Mouse (Mus musculus): ENCODE data around the gene Sh3bgrl. TPM values are rescaled to one million over a fixed set of nuclear protein-coding genes. Genes with fewer than 3 reads are reported as not detected.

Gene Sh3bgrl
- total and polyA plus RNA-seq, 3 experiments, result 3.1 to 158 (median 99.8) TPM

Other genes starting within 250 kb of the Sh3bgrl start
- 10 to 100 TPM; 13.0 to 17.0 TPM for gene Hmgn5, start 82.0 kb upstream of the Sh3bgrl start, total RNA-seq (2021)
- 0.04 TPM in 1 of 2 replicates, not detected in the other for gene Hmgn5, start 82.0 kb upstream of the Sh3bgrl start, polyA plus RNA-seq (2012; rRNA removed)
- under 1 TPM; 0.26 to 0.41 TPM for gene Gm6377, start 101.4 kb downstream of the Sh3bgrl start, total RNA-seq (2021)
- not detected in 2 replicates for gene Gm6377, start 101.4 kb downstream of the Sh3bgrl start, polyA plus RNA-seq (2012; rRNA removed)

All from adrenal gland, adult 2 months (tissue).